Mouse (Mus musculus) limb, embryonic 11.5 days (tissue): Measurements from ENCODE around the gene Map3k14. TPM values are rescaled to one million over a fixed set of nuclear protein-coding genes. Genes with fewer than 3 reads are reported as not detected.
A peak's percentile ranks its signal among the peaks of the same experiment; 100 is the strongest.

ENCODE experiments used
- ATAC-seq: fragments of 200-750 bp; cut with Nextera tagmentation; 2 replicates; pipeline ENCODE4 v1.8.0; 2017; ENCODE audit warnings: low read depth; ENCODE audit not compliant: insufficient number of reproducible peaks, low FRiP score, low TSS enrichment
- DNase-seq: peaks from one replicate; pipeline ENCODE4 v3.0.0-alpha.2; 2015; ENCODE audit warnings: low spot score
- H3K27ac ChIP-seq: fragments of 300-500 bp; sonication (generic); replicated peaks from 2 replicates; pipeline ENCODE4 v1.5.1; 2014; ENCODE audit warnings: low read depth, mild to moderate bottlenecking, low read length
- H3K27me3 ChIP-seq: fragments of 300-500 bp; sonication (generic); 2 replicates; pipeline ENCODE4 v1.6.1; 2014; ENCODE audit warnings: mild to moderate bottlenecking, low read length, mixed read lengths; ENCODE audit not compliant: control insufficient read depth, insufficient read depth
- H3K36me3 ChIP-seq: fragments of 300-500 bp; sonication (generic); 2 replicates; pipeline ENCODE4 v1.6.1; 2014; ENCODE audit warnings: mild to moderate bottlenecking, low read length, moderate library complexity, mixed read lengths; ENCODE audit not compliant: control insufficient read depth, insufficient read depth
- H3K4me1 ChIP-seq: fragments of 300-500 bp; sonication (generic); 2 replicates; pipeline ENCODE4 v1.6.1; 2014; ENCODE audit warnings: low read length, mixed read lengths; ENCODE audit not compliant: control insufficient read depth, insufficient read depth
- H3K4me2 ChIP-seq: fragments of 300-500 bp; sonication (generic); 2 replicates; pipeline ENCODE4 v1.6.1; 2014; ENCODE audit warnings: low read depth, mild to moderate bottlenecking, moderate library complexity; ENCODE audit not compliant: severe bottlenecking
- H3K4me3 ChIP-seq: fragments of 300-500 bp; sonication (generic); 2 replicates; pipeline ENCODE4 v1.5.1; 2014; ENCODE audit warnings: low read depth, low read length
- H3K9ac ChIP-seq: fragments of 300-500 bp; sonication (generic); 2 replicates; pipeline ENCODE4 v1.6.1; 2014; ENCODE audit warnings: mild to moderate bottlenecking, low read length
- H3K9me3 ChIP-seq: fragments of 300-500 bp; sonication (generic); 2 replicates; pipeline ENCODE4 v1.6.1; 2016; ENCODE audit warnings: low read length; ENCODE audit not compliant: control insufficient read depth
- WGBS: fragments of 180-500 bp; shearing (Covaris S2); extraction: QIAGEN DNeasy Blood & Tissue Kit; methylation state at CpG from one replicate; pipeline ENCODE4 v1.1.7; 2014; 5-methylcytosine and 5-hydroxymethylcytosine counted together
- polyA plus RNA-seq: library from polyadenylated mRNA; unstranded; fragments of >200 nt; fragmentation: Nextera tagmentation; extraction: Ambion mirVana; gene quantifications from 2 replicates; pipeline ENCODE4 v1.2.1, GENCODE M21; 2014

The Map3k14 gene
- polyA plus RNA-seq, 1 experiment from 2014 or later = 2.3 TPM

DNA sequence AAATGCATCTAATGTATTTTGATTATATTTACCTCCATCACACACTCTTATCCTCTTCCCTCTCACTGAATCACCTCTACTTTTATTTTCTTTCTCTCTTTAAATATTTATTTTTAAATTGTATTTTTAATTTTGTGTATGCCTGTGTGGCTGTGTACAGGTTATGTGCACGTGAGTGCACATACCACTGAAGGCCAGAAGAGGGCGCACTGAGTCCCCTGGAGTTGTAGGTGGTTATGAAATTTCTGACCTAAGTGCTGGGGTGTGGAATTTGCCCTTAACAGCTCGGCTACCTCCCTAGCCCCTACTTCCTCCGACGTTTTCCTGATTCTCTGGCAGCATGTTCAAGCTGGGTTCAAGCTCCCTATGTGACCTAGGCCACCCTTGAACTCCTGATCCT lies 53.6 kb downstream of the Map3k14 start:
- H3K4me2 ChIP-seq = no peak overlapping the region
- no peaks in the 10 kb centered on the region for H3K36me3 ChIP-seq
- H3K4me1 ChIP-seq = peaks cover 6% of the 10 kb centered on the region
- 80% methylated on average over 5 of the region's 5 CpGs for WGBS
- H3K9me3 ChIP-seq = no peaks in the 10 kb centered on the region
- no peak overlapping the region for H3K9ac ChIP-seq
- DNase-seq (no peak), ATAC-seq (no peak)
- H3K27me3 ChIP-seq = no peaks in the 10 kb centered on the region
- H3K4me3 ChIP-seq = no peak overlapping the region
- no peak overlapping the region for H3K27ac ChIP-seq

DNA sequence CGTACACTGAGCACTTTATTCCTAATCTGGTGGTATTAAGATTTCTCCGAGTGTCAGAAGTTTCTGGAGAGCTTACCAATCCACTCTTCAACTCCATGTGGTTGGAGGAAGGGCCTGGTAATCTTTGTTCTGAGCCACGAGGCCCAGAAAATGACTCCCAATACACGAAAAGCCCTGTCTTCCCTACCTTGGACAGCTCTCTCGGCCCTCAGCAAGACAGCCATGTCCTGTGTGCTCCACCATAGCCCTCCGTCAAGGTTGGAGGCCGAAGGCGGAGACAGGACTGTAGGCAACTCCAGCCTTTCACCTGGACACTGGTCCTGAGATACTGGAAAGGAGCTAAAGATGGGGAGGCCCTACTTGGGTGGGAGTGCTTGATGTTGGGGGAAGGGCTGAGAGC lies 57.0 kb downstream of the Map3k14 start:
- DNase-seq = no peak
- no peak overlapping the region for H3K4me2 ChIP-seq
- H3K9me3 ChIP-seq = no peaks in the 10 kb centered on the region
- H3K36me3 ChIP-seq = no peaks in the 10 kb centered on the region
- H3K4me1 ChIP-seq = no peaks in the 10 kb centered on the region
- H3K27me3 ChIP-seq = no peaks in the 10 kb centered on the region
- no peak overlapping the region for H3K4me3 ChIP-seq
- WGBS = 74% methylated on average over 8 of the region's 8 CpGs
- H3K9ac ChIP-seq = no peak overlapping the region
- ATAC-seq = no peak
- H3K27ac ChIP-seq = no peak overlapping the region

DNA sequence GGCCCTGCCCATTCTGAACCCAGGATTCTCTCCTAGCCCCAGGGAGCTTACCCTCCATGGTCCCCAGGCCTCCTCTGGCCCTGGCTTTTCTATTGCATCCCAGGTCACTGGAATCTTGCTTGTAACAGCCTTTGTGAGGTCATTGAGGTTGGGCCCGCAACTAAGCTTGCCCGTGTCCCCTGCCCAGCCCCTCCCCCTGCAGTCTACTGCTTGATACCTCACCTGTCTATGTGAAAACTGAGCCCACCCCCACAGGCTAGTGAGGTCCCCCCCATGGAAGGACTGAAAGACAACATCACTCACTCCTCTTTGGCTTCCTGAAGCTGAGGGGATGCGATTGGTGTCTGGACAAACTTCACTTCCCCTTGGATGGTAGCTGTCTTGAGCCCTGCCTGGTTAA lies 58.8 kb downstream of the Map3k14 start, which contains the start of gene 1700023F06Rik:
Gene 1700023F06Rik, minus strand, starts transcription at position 101 of the 400 bp plus-strand sequence.
- WGBS = 88% methylated on average over 3 of the region's 3 CpGs
- ATAC-seq (no peak), DNase-seq (no peak)
- Histone ChIP-seq H3K4me2 (no peak within 1 kb of the TSS), H3K9ac (no peak within 1 kb of the TSS), H3K27me3 (no peaks in the 10 kb centered on the region), H3K4me3 (no peak within 1 kb of the TSS), H3K36me3 (no peaks in the 10 kb centered on the region), H3K4me1 (no peaks in the 10 kb centered on the region), H3K9me3 (no peaks in the 10 kb centered on the region), H3K27ac (no peak within 1 kb of the TSS)

DNA sequence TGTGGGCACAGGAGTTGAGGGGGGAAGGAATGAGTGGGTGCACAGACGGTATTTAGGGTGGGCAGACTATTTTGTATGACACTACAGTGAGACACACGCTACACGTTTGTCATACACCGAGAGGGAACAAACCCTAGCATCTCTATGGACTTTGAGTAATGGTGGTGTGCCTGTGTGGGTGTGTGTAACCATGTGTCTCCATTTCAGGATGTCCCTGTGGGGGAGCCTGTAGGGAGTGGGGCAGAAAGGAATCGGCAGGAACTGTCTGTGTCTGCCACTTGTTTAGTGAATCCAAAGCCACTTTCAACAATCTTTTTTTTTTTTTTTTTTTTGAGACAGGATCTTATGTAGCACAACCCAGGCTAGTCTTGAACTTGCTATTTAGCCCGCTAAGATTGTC lies 61.1 kb downstream of the Map3k14 start:
- WGBS = 91% methylated on average over 6 of the region's 6 CpGs
- H3K9me3 ChIP-seq = no peaks in the 10 kb centered on the region

DNA sequence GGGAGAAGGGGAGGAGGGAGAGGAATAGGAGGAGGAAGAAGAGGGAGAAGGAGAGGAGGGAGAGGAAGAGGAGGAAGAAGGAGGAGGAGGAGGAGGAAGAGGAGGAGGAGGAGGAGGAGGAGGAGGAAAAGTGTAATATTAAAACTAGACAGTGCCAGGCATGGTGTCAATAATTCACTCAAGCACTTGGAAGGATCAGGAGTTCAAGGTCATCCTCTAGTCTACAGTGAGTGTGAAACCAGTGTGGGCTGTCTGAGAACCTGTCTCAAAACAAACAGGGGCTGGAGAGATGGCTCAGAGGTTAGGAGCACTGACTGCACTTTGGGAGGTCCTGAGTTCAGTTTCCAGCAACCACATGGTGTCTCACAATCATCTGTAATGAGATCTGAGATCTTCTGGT lies 64.9 kb downstream of the Map3k14 start:
- H3K4me1 ChIP-seq = peaks cover 3% of the 10 kb centered on the region; the same call in 1 of the 2 replicates
- no peak for DNase-seq
- ATAC-seq = no peak
- H3K9me3 ChIP-seq = no peaks in the 10 kb centered on the region
- no peak overlapping the region for H3K4me2 ChIP-seq
- no peak overlapping the region for H3K27ac ChIP-seq
- no peak overlapping the region for H3K9ac ChIP-seq
- peaks cover 43% of the 10 kb centered on the region for H3K27me3 ChIP-seq
- H3K36me3 ChIP-seq = no peaks in the 10 kb centered on the region
- H3K4me3 ChIP-seq = no peak overlapping the region

More for the DNA sequence above, 61.1 kb downstream of the Map3k14 start:
- Histone ChIP-seq H3K4me2 (no peak overlapping the region), H3K9ac (no peak overlapping the region), H3K4me1 (no peaks in the 10 kb centered on the region), H3K4me3 (no peak overlapping the region), H3K36me3 (no peaks in the 10 kb centered on the region), H3K27ac (no peak overlapping the region), H3K27me3 (peaks cover 8% of the 10 kb centered on the region)
- ATAC-seq (no peak), DNase-seq (no peak)

DNA sequence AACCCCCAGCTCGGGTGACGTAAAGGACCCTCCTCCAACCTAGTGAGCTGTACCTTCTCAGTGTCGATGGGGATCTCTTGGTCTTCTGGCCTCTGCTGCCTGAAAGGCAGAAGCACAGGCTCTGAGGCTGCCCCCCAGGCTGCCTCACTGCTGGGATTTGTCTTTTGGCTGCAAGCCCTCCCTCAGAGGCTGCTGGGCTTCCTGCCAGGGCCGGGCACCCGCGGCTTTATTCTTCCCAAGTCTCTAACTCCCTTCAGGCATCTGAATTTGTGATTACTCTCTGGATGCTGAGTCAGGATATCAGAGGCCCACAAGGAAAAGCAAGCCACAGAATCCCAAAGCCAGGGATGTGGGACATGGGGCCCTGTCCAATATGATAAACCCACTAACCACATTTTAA lies 65.6 kb downstream of the Map3k14 start:
- no peak overlapping the region for H3K27ac ChIP-seq
- peaks cover 3% of the 10 kb centered on the region; the same call in 1 of the 2 replicates for H3K4me1 ChIP-seq
- no peak overlapping the region for H3K4me3 ChIP-seq
- no peak for DNase-seq
- no peaks in the 10 kb centered on the region for H3K9me3 ChIP-seq
- peaks cover 50% of the 10 kb centered on the region for H3K27me3 ChIP-seq
- H3K36me3 ChIP-seq = no peaks in the 10 kb centered on the region
- no peak for ATAC-seq
- H3K9ac ChIP-seq = no peak overlapping the region
- whole genome bisulfite sequencing = 41% methylated on average over 6 of the region's 6 CpGs
- H3K4me2 ChIP-seq = no peak overlapping the region

- WGBS = 1% methylated on average over 59 of the region's 59 CpGs
- H3K4me2 ChIP-seq = peak overlapping the region; percentile 72
- H3K27me3 ChIP-seq = peaks cover 75% of the 10 kb centered on the region
- H3K9ac ChIP-seq = peak overlapping the region; percentile 12; the same call in 1 of the 2 replicates
- peaks cover 3% of the 10 kb centered on the region; the same call in 1 of the 2 replicates for H3K4me1 ChIP-seq
- peak overlapping the region; percentile 34 for H3K4me3 ChIP-seq
- 0 out of 2 replicates have a peak, but pooled peaks have one; percentile 44 for ATAC-seq
- no peak overlapping the region for H3K27ac ChIP-seq
- no peaks in the 10 kb centered on the region for H3K36me3 ChIP-seq
- no peaks in the 10 kb centered on the region for H3K9me3 ChIP-seq
- peak; percentile 51 for DNase-seq
These were observed 68.1 kb downstream of the Map3k14 start for GRCm38 (mm10) chr11:103198911-103199803.

DNA sequence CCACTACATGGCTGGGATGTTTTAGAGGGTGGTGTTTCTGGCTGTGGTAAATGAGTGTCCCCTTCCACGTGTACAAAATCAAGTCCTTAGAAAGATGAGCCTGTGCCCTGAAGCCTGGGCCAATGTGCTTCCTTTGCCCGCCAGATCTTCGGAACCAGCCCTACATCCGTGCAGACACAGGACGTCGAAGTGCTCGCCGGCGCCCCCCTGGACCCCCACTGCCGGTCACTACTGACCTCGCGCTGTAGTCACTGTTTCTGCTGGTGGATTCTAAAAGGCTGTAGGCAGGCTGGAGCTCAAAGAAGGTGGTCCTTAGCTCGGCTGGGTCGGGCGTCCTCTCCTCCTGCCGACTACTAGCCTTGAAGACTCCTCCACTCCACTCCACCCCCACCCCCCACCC lies 68.9 kb downstream of the Map3k14 start:
- 3% methylated on average over 16 of the region's 16 CpGs for WGBS
- Histone ChIP-seq H3K4me1 (peaks cover 3% of the 10 kb centered on the region; the same call in 1 of the 2 replicates), H3K27ac (no peak overlapping the region), H3K9me3 (no peaks in the 10 kb centered on the region), H3K4me3 (0 out of 2 replicates have a peak overlapping the region, but pooled peaks have one; percentile 34), H3K27me3 (peaks cover 83% of the 10 kb centered on the region), H3K4me2 (peak overlapping the region; percentile 72; the same call in 1 of the 2 replicates), H3K36me3 (no peaks in the 10 kb centered on the region), H3K9ac (no peak overlapping the region)
- no peak for DNase-seq
- ATAC-seq = no peak
